Mouse (Mus musculus) olfactory bulb, adult 2 months (tissue): ENCODE results near the gene Muc1.

Source experiments
- CTCF ChIP-seq: fragments of 200-500 bp; IDR thresholded peaks from 2 replicates; pipeline ENCODE4 v1.5.1; 2012; ENCODE audit warnings: low read depth, mild to moderate bottlenecking, low read length, moderate library complexity; ENCODE audit not compliant: insufficient read depth
- POLR2A ChIP-seq: fragments of 200-500 bp; IDR thresholded peaks from 2 replicates; pipeline ENCODE4 v1.6.1; 2012; ENCODE audit warnings: mild to moderate bottlenecking, low read depth, low read length, moderate library complexity; ENCODE audit not compliant: insufficient read depth

GRCm38 (mm10) chr3:89276061-89276460 lies 47.2 kb downstream of the Muc1 start:
- TF ChIP-seq CTCF (no peak), POLR2A (no peak)
